Mouse (Mus musculus) hindbrain, embryonic 16.5 days (tissue): ENCODE results near the gene Gm15737. TPM values are rescaled to one million over a fixed set of nuclear protein-coding genes. Genes with fewer than 3 reads are reported as not detected.

Source experiments
- ATAC-seq: fragments of 200-750 bp; cut with Nextera tagmentation; 2 replicates; pipeline ENCODE4 v1.8.0; 2017; ENCODE audit warnings: moderate TSS enrichment, moderate library complexity
- H3K27ac ChIP-seq: fragments of 300-500 bp; sonication (generic); 2 replicates; pipeline ENCODE4 v1.5.1; 2014; ENCODE audit warnings: low read depth, mild to moderate bottlenecking, control low read depth, low read length, moderate library complexity
- H3K27me3 ChIP-seq: fragments of 300-500 bp; sonication (generic); replicated peaks from 2 replicates; pipeline ENCODE4 v1.6.1; 2014; ENCODE audit warnings: low read length; ENCODE audit not compliant: control insufficient read depth, insufficient read depth
- H3K36me3 ChIP-seq: fragments of 300-500 bp; sonication (generic); 2 replicates; pipeline ENCODE4 v1.6.1; 2014; ENCODE audit warnings: mild to moderate bottlenecking, low read length, moderate library complexity, mixed read lengths; ENCODE audit not compliant: control insufficient read depth, insufficient read depth
- H3K4me1 ChIP-seq: fragments of 300-500 bp; sonication (generic); 2 replicates; pipeline ENCODE4 v1.6.1; 2014; ENCODE audit warnings: low read depth, low read length; ENCODE audit not compliant: control insufficient read depth, insufficient read depth
- H3K4me2 ChIP-seq: fragments of 300-500 bp; sonication (generic); 2 replicates; pipeline ENCODE4 v1.6.1; 2014; ENCODE audit warnings: mild to moderate bottlenecking, low read length, control low read depth, moderate library complexity
- H3K4me3 ChIP-seq: fragments of 300-500 bp; sonication (generic); 2 replicates; pipeline ENCODE4 v1.5.1; 2014; ENCODE audit warnings: mild to moderate bottlenecking, low read length, control low read depth, moderate library complexity
- H3K9ac ChIP-seq: fragments of 300-500 bp; sonication (generic); 2 replicates; pipeline ENCODE4 v1.6.1; 2014; ENCODE audit warnings: low read depth, mild to moderate bottlenecking, control low read depth, low read length, moderate library complexity
- H3K9me3 ChIP-seq: fragments of 300-500 bp; sonication (generic); 2 replicates; pipeline ENCODE4 v1.6.1; 2014; ENCODE audit warnings: mild to moderate bottlenecking, low read length, moderate library complexity; ENCODE audit not compliant: control insufficient read depth
- WGBS: fragments of 180-500 bp; shearing (Covaris S2); extraction: QIAGEN DNeasy Blood & Tissue Kit; methylation state at CpG from one replicate; pipeline ENCODE4 v1.1.7; 2014; 5-methylcytosine and 5-hydroxymethylcytosine counted together
- polyA plus RNA-seq: library from polyadenylated mRNA; unstranded; fragments of >200 nt; fragmentation: Nextera tagmentation; extraction: Ambion mirVana; gene quantifications from 2 replicates; pipeline ENCODE4 v1.2.1, GENCODE M21; 2015

The Gm15737 gene
- not detected in 2 replicates for polyA plus RNA-seq

- no peak for ATAC-seq
- 59% methylated on average over 4 of the region's 4 CpGs for WGBS
- no peak within 1 kb of the TSS for H3K27ac ChIP-seq
Observed at GRCm38 (mm10) chr6:92869089-92869581, at the start of gene Gm15737. Gm15737 (plus strand) TSS chr6:92869357.

GRCm38 (mm10) chr6:92821606-92822005, 47.6 kb upstream of the Gm15737 start:
- no peaks in the 10 kb centered on the region for H3K27me3 ChIP-seq
- no peak overlapping the region for H3K4me3 ChIP-seq
- no peaks in the 10 kb centered on the region for H3K9me3 ChIP-seq
- no peaks in the 10 kb centered on the region for H3K36me3 ChIP-seq
- no peak overlapping the region for H3K27ac ChIP-seq
- no peak for ATAC-seq
- H3K4me2 ChIP-seq: no peak overlapping the region
- peaks cover under 1% of the 10 kb centered on the region; the same call in 1 of the 2 replicates for H3K4me1 ChIP-seq
- 11% methylated on average over 5 of the region's 5 CpGs for WGBS
- no peak overlapping the region for H3K9ac ChIP-seq

More at GRCm38 (mm10) chr6:92869089-92869581, at the start of gene Gm15737:
- Histone ChIP-seq H3K4me3 (no peak within 1 kb of the TSS), H3K27me3 (no peaks in the 10 kb centered on the region), H3K4me1 (no peaks in the 10 kb centered on the region; the same call in 1 of the 2 replicates), H3K9ac (no peak within 1 kb of the TSS), H3K9me3 (no peaks in the 10 kb centered on the region), H3K36me3 (no peaks in the 10 kb centered on the region), H3K4me2 (no peak within 1 kb of the TSS)

- Histone ChIP-seq H3K36me3 (no peaks in the 10 kb centered on the region), H3K4me2 (no peak overlapping the region), H3K4me1 (no peaks in the 10 kb centered on the region; the same call in 1 of the 2 replicates), H3K4me3 (no peak overlapping the region), H3K9ac (no peak overlapping the region), H3K27ac (no peak overlapping the region), H3K27me3 (no peaks in the 10 kb centered on the region), H3K9me3 (no peaks in the 10 kb centered on the region)
- ATAC-seq: no peak
- WGBS: 32% methylated on average over 6 of the region's 6 CpGs
Observed at GRCm38 (mm10) chr6:92822006-92822405, 47.2 kb upstream of the Gm15737 start.

- H3K4me2 ChIP-seq: no peak overlapping the region
- H3K27me3 ChIP-seq: no peaks in the 10 kb centered on the region
- H3K36me3 ChIP-seq: no peaks in the 10 kb centered on the region
- WGBS: 69% methylated on average over 7 of the region's 7 CpGs
- H3K4me1 ChIP-seq: no peaks in the 10 kb centered on the region; the same call in 1 of the 2 replicates
- H3K27ac ChIP-seq: no peak overlapping the region
- H3K4me3 ChIP-seq: no peak overlapping the region
- no peaks in the 10 kb centered on the region for H3K9me3 ChIP-seq
- no peak for ATAC-seq
- H3K9ac ChIP-seq: no peak overlapping the region
Observed at GRCm38 (mm10) chr6:92823991-92824390, 45.2 kb upstream of the Gm15737 start.

GRCm38 (mm10) chr6:92826561-92826960, 42.6 kb upstream of the Gm15737 start:
- Histone ChIP-seq H3K36me3 (no peaks in the 10 kb centered on the region), H3K27ac (no peak overlapping the region), H3K4me1 (peaks cover 2% of the 10 kb centered on the region), H3K27me3 (no peaks in the 10 kb centered on the region), H3K4me2 (no peak overlapping the region), H3K4me3 (no peak overlapping the region), H3K9me3 (no peaks in the 10 kb centered on the region), H3K9ac (no peak overlapping the region)
- WGBS: 91% methylated on average over 5 of the region's 5 CpGs
- no peak for ATAC-seq

- peaks cover 2% of the 10 kb centered on the region; the same call in 1 of the 2 replicates for H3K4me1 ChIP-seq
- no peak overlapping the region for H3K9ac ChIP-seq
- no peak for ATAC-seq
- H3K36me3 ChIP-seq: no peaks in the 10 kb centered on the region
- H3K4me3 ChIP-seq: no peak overlapping the region
- no peak overlapping the region for H3K4me2 ChIP-seq
- no peaks in the 10 kb centered on the region for H3K9me3 ChIP-seq
- no peaks in the 10 kb centered on the region for H3K27me3 ChIP-seq
- WGBS: 39% methylated on average over 5 of the region's 5 CpGs
- H3K27ac ChIP-seq: no peak overlapping the region
Observed at GRCm38 (mm10) chr6:92827360-92827759, 41.8 kb upstream of the Gm15737 start.

- H3K9ac ChIP-seq: no peak overlapping the region
- H3K4me1 ChIP-seq: peaks cover 2% of the 10 kb centered on the region; the same call in 1 of the 2 replicates
- WGBS: 96% methylated on average over 2 of the region's 2 CpGs
- no peaks in the 10 kb centered on the region for H3K9me3 ChIP-seq
- H3K27ac ChIP-seq: no peak overlapping the region
- H3K4me2 ChIP-seq: no peak overlapping the region
- H3K27me3 ChIP-seq: no peaks in the 10 kb centered on the region
- no peak overlapping the region for H3K4me3 ChIP-seq
- H3K36me3 ChIP-seq: no peaks in the 10 kb centered on the region
- no peak for ATAC-seq
Observed at GRCm38 (mm10) chr6:92829148-92829547, 40.0 kb upstream of the Gm15737 start.

- ATAC-seq: no peak
- H3K9ac ChIP-seq: no peak overlapping the region
- H3K36me3 ChIP-seq: no peaks in the 10 kb centered on the region
- no peaks in the 10 kb centered on the region for H3K27me3 ChIP-seq
- peaks cover 2% of the 10 kb centered on the region; the same call in 1 of the 2 replicates for H3K4me1 ChIP-seq
- no peaks in the 10 kb centered on the region for H3K9me3 ChIP-seq
- 65% methylated on average over 2 of the region's 2 CpGs for WGBS
- no peak overlapping the region for H3K4me3 ChIP-seq
- H3K4me2 ChIP-seq: no peak overlapping the region
- no peak overlapping the region for H3K27ac ChIP-seq
Observed at GRCm38 (mm10) chr6:92831106-92831505, 38.1 kb upstream of the Gm15737 start.

- H3K27ac ChIP-seq: no peak overlapping the region
- H3K36me3 ChIP-seq: no peaks in the 10 kb centered on the region
- no peak overlapping the region for H3K4me2 ChIP-seq
- no peak overlapping the region for H3K4me3 ChIP-seq
- no peaks in the 10 kb centered on the region for H3K4me1 ChIP-seq
- WGBS: 35% methylated on average over 2 of the region's 2 CpGs
- H3K9ac ChIP-seq: no peak overlapping the region
- H3K27me3 ChIP-seq: no peaks in the 10 kb centered on the region
- no peak for ATAC-seq
- no peaks in the 10 kb centered on the region for H3K9me3 ChIP-seq
Observed at GRCm38 (mm10) chr6:92842000-92842399, 27.2 kb upstream of the Gm15737 start.
